Mouse (Mus musculus): ENCODE measurements around the gene Dnhd1. TPM values are rescaled to one million over a fixed set of nuclear protein-coding genes. Genes with fewer than 3 reads are reported as not detected.

Gene Dnhd1
- polyA plus RNA-seq (2016; fragmentation: Nextera tagmentation; extraction: Ambion mirVana), result 0.85 and 0.96 TPM in 2 replicates

- H3K27ac ChIP-seq, result 0 out of 2 replicates have a peak within 1 kb of the TSS, but pooled peaks have one; percentile 50
- H3K4me1 ChIP-seq, result peaks cover 11% of the 10 kb centered on the region
- peak within 1 kb of the TSS; percentile 38 for H3K4me3 ChIP-seq (replicated peaks)
- no peaks in the 10 kb centered on the region for H3K9me3 ChIP-seq
- WGBS, result 3% methylated on average over 17 of the region's 17 CpGs
- H3K27me3 ChIP-seq, result no peaks in the 10 kb centered on the region
- H3K9ac ChIP-seq, result peak within 1 kb of the TSS; percentile 48
- ATAC-seq (ENCODE audit: low FRiP score), result peak; percentile 91
- H3K4me2 ChIP-seq, result peak within 1 kb of the TSS; percentile 62
- no peaks in the 10 kb centered on the region for H3K36me3 ChIP-seq (replicated peaks)
Measured at GRCm38 (mm10) chr7:105650639-105651435, at the start of gene Dnhd1. Gene Dnhd1 (plus strand): TSS chr7:105650827.

- no peaks in the 10 kb centered on the region for H3K36me3 ChIP-seq (replicated peaks)
- H3K27me3 ChIP-seq, result no peaks in the 10 kb centered on the region
- H3K4me1 ChIP-seq, result no peaks in the 10 kb centered on the region
- no peak overlapping the region for H3K9ac ChIP-seq
- no peak overlapping the region for H3K4me2 ChIP-seq
- H3K4me3 ChIP-seq (replicated peaks), result no peak overlapping the region
- ATAC-seq (ENCODE audit: low FRiP score), result peak; percentile 65; the same call in 1 of the 2 replicates
- no peaks in the 10 kb centered on the region for H3K9me3 ChIP-seq
- 36% methylated on average over 9 of the region's 9 CpGs for WGBS
- H3K27ac ChIP-seq, result no peak overlapping the region
Measured at GRCm38 (mm10) chr7:105602860-105603623, 47.6 kb upstream of the Dnhd1 start.

GRCm38 (mm10) chr7:105608467-105608866 lies 42.2 kb upstream of the Dnhd1 start:
- no peak overlapping the region for H3K4me3 ChIP-seq (replicated peaks)
- H3K4me1 ChIP-seq, result no peaks in the 10 kb centered on the region
- no peak overlapping the region for H3K9ac ChIP-seq
- no peak overlapping the region for H3K27ac ChIP-seq
- peaks cover 38% of the 10 kb centered on the region for H3K36me3 ChIP-seq (replicated peaks)
- no peak overlapping the region for H3K4me2 ChIP-seq
- no peak for ATAC-seq (ENCODE audit: low FRiP score)
- no peaks in the 10 kb centered on the region for H3K9me3 ChIP-seq
- H3K27me3 ChIP-seq, result no peaks in the 10 kb centered on the region
- 84% methylated on average over 3 of the region's 3 CpGs for WGBS

GRCm38 (mm10) chr7:105611767-105612166 lies 38.9 kb upstream of the Dnhd1 start:
- no peaks in the 10 kb centered on the region for H3K27me3 ChIP-seq
- H3K36me3 ChIP-seq (replicated peaks), result peaks cover 68% of the 10 kb centered on the region
- ATAC-seq (ENCODE audit: low FRiP score), result no peak
- 85% methylated on average over 1 of the region's 1 CpGs for WGBS
- H3K4me1 ChIP-seq, result no peaks in the 10 kb centered on the region
- H3K27ac ChIP-seq, result no peak overlapping the region
- H3K9me3 ChIP-seq, result no peaks in the 10 kb centered on the region
- no peak overlapping the region for H3K9ac ChIP-seq
- no peak overlapping the region for H3K4me2 ChIP-seq
- H3K4me3 ChIP-seq (replicated peaks), result no peak overlapping the region

- Histone ChIP-seq H3K4me1 (no peaks in the 10 kb centered on the region), H3K4me2 (no peak overlapping the region), H3K4me3 (replicated peaks) (no peak overlapping the region), H3K36me3 (replicated peaks) (peaks cover 94% of the 10 kb centered on the region), H3K27ac (no peak overlapping the region), H3K27me3 (no peaks in the 10 kb centered on the region), H3K9ac (no peak overlapping the region), H3K9me3 (no peaks in the 10 kb centered on the region)
- WGBS, result 92% methylated on average over 1 of the region's 1 CpGs
- no peak for ATAC-seq (ENCODE audit: low FRiP score)
Measured at GRCm38 (mm10) chr7:105614400-105614799, 36.2 kb upstream of the Dnhd1 start.

GRCm38 (mm10) chr7:105615720-105616119 lies 34.9 kb upstream of the Dnhd1 start:
- Histone ChIP-seq H3K27me3 (no peaks in the 10 kb centered on the region), H3K36me3 (replicated peaks) (peaks cover 97% of the 10 kb centered on the region)

GRCm38 (mm10) chr7:105616561-105616960 lies 34.1 kb upstream of the Dnhd1 start:
- ATAC-seq (ENCODE audit: low FRiP score), result no peak
- H3K36me3 ChIP-seq (replicated peaks), result peaks cover 97% of the 10 kb centered on the region
- WGBS, result 93% methylated on average over 6 of the region's 6 CpGs

More at GRCm38 (mm10) chr7:105615720-105616119, 34.9 kb upstream of the Dnhd1 start:
- H3K4me3 ChIP-seq (replicated peaks), result no peak overlapping the region
- no peak overlapping the region for H3K4me2 ChIP-seq
- no peak for ATAC-seq (ENCODE audit: low FRiP score)
- H3K4me1 ChIP-seq, result no peaks in the 10 kb centered on the region
- no peaks in the 10 kb centered on the region for H3K9me3 ChIP-seq
- 89% methylated on average over 1 of the region's 1 CpGs for WGBS
- H3K27ac ChIP-seq, result no peak overlapping the region
- no peak overlapping the region for H3K9ac ChIP-seq

GRCm38 (mm10) chr7:105617810-105618209 lies 32.8 kb upstream of the Dnhd1 start:
- H3K27me3 ChIP-seq, result no peaks in the 10 kb centered on the region
- ATAC-seq (ENCODE audit: low FRiP score), result no peak
- no peaks in the 10 kb centered on the region for H3K9me3 ChIP-seq
- WGBS, result 94% methylated on average over 22 of the region's 22 CpGs
- no peaks in the 10 kb centered on the region for H3K4me1 ChIP-seq
- no peak overlapping the region for H3K4me3 ChIP-seq (replicated peaks)
- H3K4me2 ChIP-seq, result no peak overlapping the region
- peaks cover 96% of the 10 kb centered on the region for H3K36me3 ChIP-seq (replicated peaks)
- H3K9ac ChIP-seq, result no peak overlapping the region
- H3K27ac ChIP-seq, result no peak overlapping the region

More at GRCm38 (mm10) chr7:105616561-105616960, 34.1 kb upstream of the Dnhd1 start:
- no peak overlapping the region for H3K9ac ChIP-seq
- H3K27ac ChIP-seq, result no peak overlapping the region
- no peaks in the 10 kb centered on the region for H3K4me1 ChIP-seq
- H3K4me3 ChIP-seq (replicated peaks), result no peak overlapping the region
- H3K27me3 ChIP-seq, result no peaks in the 10 kb centered on the region
- no peak overlapping the region for H3K4me2 ChIP-seq
- no peaks in the 10 kb centered on the region for H3K9me3 ChIP-seq

- ATAC-seq (ENCODE audit: low FRiP score), result no peak
- Histone ChIP-seq H3K27ac (no peak overlapping the region), H3K9ac (no peak overlapping the region), H3K36me3 (replicated peaks) (peaks cover 96% of the 10 kb centered on the region), H3K4me3 (replicated peaks) (no peak overlapping the region), H3K4me2 (no peak overlapping the region), H3K9me3 (no peaks in the 10 kb centered on the region), H3K4me1 (no peaks in the 10 kb centered on the region), H3K27me3 (no peaks in the 10 kb centered on the region)
- 83% methylated on average over 3 of the region's 3 CpGs for WGBS
Measured at GRCm38 (mm10) chr7:105619701-105620100, 30.9 kb upstream of the Dnhd1 start.

- H3K4me2 ChIP-seq, result no peak overlapping the region
- no peaks in the 10 kb centered on the region for H3K27me3 ChIP-seq
- H3K4me3 ChIP-seq (replicated peaks), result no peak overlapping the region
- H3K36me3 ChIP-seq (replicated peaks), result peaks cover 93% of the 10 kb centered on the region
- H3K9ac ChIP-seq, result no peak overlapping the region
- no peak for ATAC-seq (ENCODE audit: low FRiP score)
- H3K4me1 ChIP-seq, result no peaks in the 10 kb centered on the region
- WGBS, result 80% methylated on average over 4 of the region's 4 CpGs
- H3K27ac ChIP-seq, result no peak overlapping the region
- H3K9me3 ChIP-seq, result no peaks in the 10 kb centered on the region
Measured at GRCm38 (mm10) chr7:105621053-105621452, 29.6 kb upstream of the Dnhd1 start.

- no peaks in the 10 kb centered on the region for H3K9me3 ChIP-seq
- H3K9ac ChIP-seq, result no peak overlapping the region
- H3K4me3 ChIP-seq (replicated peaks), result no peak overlapping the region
- no peak overlapping the region for H3K27ac ChIP-seq
- H3K4me2 ChIP-seq, result no peak overlapping the region
- no peak for ATAC-seq (ENCODE audit: low FRiP score)
- H3K36me3 ChIP-seq (replicated peaks), result peaks cover 86% of the 10 kb centered on the region
- no peaks in the 10 kb centered on the region for H3K4me1 ChIP-seq
- 87% methylated on average over 8 of the region's 8 CpGs for WGBS
- H3K27me3 ChIP-seq, result no peaks in the 10 kb centered on the region
Measured at GRCm38 (mm10) chr7:105621646-105622292, 28.9 kb upstream of the Dnhd1 start.

GRCm38 (mm10) chr7:105625397-105625796 lies 25.2 kb upstream of the Dnhd1 start:
- Histone ChIP-seq H3K4me1 (peaks cover 19% of the 10 kb centered on the region), H3K27ac (no peak overlapping the region), H3K9me3 (no peaks in the 10 kb centered on the region), H3K9ac (no peak overlapping the region), H3K27me3 (no peaks in the 10 kb centered on the region), H3K4me2 (no peak overlapping the region), H3K36me3 (replicated peaks) (peaks cover 50% of the 10 kb centered on the region), H3K4me3 (replicated peaks) (no peak overlapping the region)
- no peak for ATAC-seq (ENCODE audit: low FRiP score)
- 89% methylated on average over 6 of the region's 6 CpGs for WGBS
